Mouse (Mus musculus): Measurements from ENCODE around the gene Srpk1. TPM values are rescaled to one million over a fixed set of nuclear protein-coding genes. Genes with fewer than 3 reads are reported as not detected.

The Srpk1 gene
- polyA plus RNA-seq, 1 experiment: 46.2 TPM

- no peak for TF ChIP-seq GATA1 (IDR thresholded peaks at IDR 0.05; ENCODE audit: low read length)
These were observed 41.5 kb downstream of the Srpk1 start for GRCm38 (mm10) chr17:28581056-28581455.

- TF ChIP-seq GATA1 (IDR thresholded peaks at IDR 0.05; ENCODE audit: low read length): no peak
These were observed 42.1 kb downstream of the Srpk1 start for GRCm38 (mm10) chr17:28580396-28580795.

- no peak for TF ChIP-seq GATA1 (IDR thresholded peaks at IDR 0.05; ENCODE audit: low read length)
These were observed 47.0 kb downstream of the Srpk1 start, which contains the start of gene Lhfpl5 for GRCm38 (mm10) chr17:28575244-28576125. Gene Lhfpl5 (plus strand): TSS chr17:28575641.

- TF ChIP-seq GATA1 (IDR thresholded peaks at IDR 0.05; ENCODE audit: low read length): no peak
These were observed 49.6 kb downstream of the Srpk1 start for GRCm38 (mm10) chr17:28572941-28573340.

- TF ChIP-seq GATA1 (IDR thresholded peaks at IDR 0.05; ENCODE audit: low read length): no peak
These were observed 50.0 kb downstream of the Srpk1 start for GRCm38 (mm10) chr17:28572521-28572920.

GRCm38 (mm10) chr17:28571868-28572267, 50.6 kb downstream of the Srpk1 start:
- TF ChIP-seq GATA1 (IDR thresholded peaks at IDR 0.05; ENCODE audit: low read length): no peak

GRCm38 (mm10) chr17:28567541-28567940, 55.0 kb downstream of the Srpk1 start:
- TF ChIP-seq GATA1 (IDR thresholded peaks at IDR 0.05; ENCODE audit: low read length): no peak

- TF ChIP-seq GATA1 (IDR thresholded peaks at IDR 0.05; ENCODE audit: low read length): no peak
These were observed 57.3 kb downstream of the Srpk1 start for GRCm38 (mm10) chr17:28565181-28565580.

- no peak for TF ChIP-seq GATA1 (IDR thresholded peaks at IDR 0.05; ENCODE audit: low read length)
These were observed 60.9 kb downstream of the Srpk1 start for GRCm38 (mm10) chr17:28561613-28562012.

GRCm38 (mm10) chr17:28560598-28560997, 61.9 kb downstream of the Srpk1 start, which contains the start of gene Clps:
Gene Clps (minus strand): TSS chr17:28560766.
- no peak for TF ChIP-seq GATA1 (IDR thresholded peaks at IDR 0.05; ENCODE audit: low read length)

GRCm38 (mm10) chr17:28557772-28558171, 64.7 kb downstream of the Srpk1 start:
- TF ChIP-seq GATA1 (IDR thresholded peaks at IDR 0.05; ENCODE audit: low read length): no peak

GRCm38 (mm10) chr17:28556635-28557396, 65.7 kb downstream of the Srpk1 start:
- TF ChIP-seq GATA1 (IDR thresholded peaks at IDR 0.05; ENCODE audit: low read length): no peak

GRCm38 (mm10) chr17:28553040-28553793, 69.3 kb downstream of the Srpk1 start:
- TF ChIP-seq GATA1 (IDR thresholded peaks at IDR 0.05; ENCODE audit: low read length): no peak

GRCm38 (mm10) chr17:28549111-28549510, 73.4 kb downstream of the Srpk1 start, which contains the start of gene Clpsl2:
Gene Clpsl2 (plus strand): TSS chr17:28549411.
- no peak for TF ChIP-seq GATA1 (IDR thresholded peaks at IDR 0.05; ENCODE audit: low read length)

- no peak for TF ChIP-seq GATA1 (IDR thresholded peaks at IDR 0.05; ENCODE audit: low read length)
These were observed 74.0 kb downstream of the Srpk1 start for GRCm38 (mm10) chr17:28548550-28548949.

Measured in G1E-ER4 (cell line).